Mouse (Mus musculus) kidney, adult 11 months (tissue): ENCODE measurements around the gene Akip1.

ENCODE experiments used
- DNase-seq: peaks from one replicate; pipeline ENCODE4 v3.0.0; 2022

Gene Akip1

DNA sequence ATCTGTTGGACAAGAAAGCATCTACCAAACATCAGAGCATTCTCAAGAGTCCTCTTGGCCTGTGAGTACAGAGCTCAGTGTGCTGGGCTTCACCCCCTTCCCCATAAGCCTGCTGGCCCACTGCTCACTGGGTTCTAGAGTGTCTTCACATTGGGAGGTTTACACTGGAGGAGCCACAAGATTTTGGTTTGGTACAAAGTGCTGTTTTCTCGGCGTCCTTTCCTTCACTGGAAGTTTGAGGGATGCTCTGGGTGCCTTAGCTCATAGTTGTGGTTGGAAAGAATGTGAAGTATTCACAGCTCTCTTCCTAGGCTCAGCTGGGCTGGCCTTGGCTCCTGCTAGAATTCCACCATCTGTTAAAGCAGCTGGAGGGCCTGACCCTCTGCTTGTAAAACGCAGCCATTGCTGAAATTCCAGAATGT is 5.5 kb downstream of the Akip1 start:
- peak; percentile 57 for DNase-seq

DNA sequence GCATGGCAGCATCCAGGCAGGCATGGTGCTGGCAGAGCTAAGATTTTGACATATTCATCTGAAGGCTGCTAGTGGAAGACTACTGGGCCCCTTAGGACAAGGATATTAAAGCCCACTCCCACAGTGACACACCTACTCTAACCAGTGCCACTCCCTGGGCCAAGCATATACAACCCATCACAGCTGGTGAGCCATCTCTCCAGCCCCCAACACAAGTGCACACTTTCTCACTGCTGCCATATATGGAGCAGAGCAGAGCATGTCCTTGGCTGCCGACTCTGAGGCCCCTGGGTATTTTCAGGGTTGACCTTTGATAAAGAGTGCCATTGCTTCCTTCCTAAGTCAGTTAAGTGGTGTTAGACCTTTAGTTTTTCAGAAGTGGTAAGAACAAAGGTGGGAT is 6.6 kb downstream of the Akip1 start:
- no peak for DNase-seq

- DNase-seq = no peak
Measured at GRCm38 (mm10) chr7:109712198-109712597, 8.7 kb downstream of the Akip1 start.

DNA sequence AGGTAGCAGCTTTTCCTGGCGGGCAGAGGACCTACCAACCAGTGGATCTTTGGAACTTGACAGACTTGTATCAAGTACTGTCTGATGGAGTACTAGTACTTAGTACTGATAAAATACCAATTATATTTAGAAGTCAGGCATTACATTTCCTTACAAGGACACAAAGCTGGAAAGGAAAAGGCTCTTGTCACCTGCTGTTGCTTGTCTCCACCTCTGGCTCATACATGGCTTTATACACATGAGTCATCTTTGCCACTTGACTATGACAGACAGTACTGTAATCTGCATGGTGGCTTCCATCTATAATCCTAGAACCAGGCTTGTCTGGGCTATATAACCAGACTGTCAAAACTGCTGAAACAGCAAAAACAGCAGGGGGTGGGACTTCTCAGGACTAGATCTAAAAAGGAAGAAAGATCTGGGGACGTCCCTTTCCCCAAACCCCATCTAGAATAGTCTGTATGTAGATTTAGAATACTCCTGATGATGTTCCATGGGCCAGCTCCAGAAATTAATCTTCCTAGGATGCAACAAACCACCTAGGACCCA is 10.0 kb downstream of the Akip1 start:
- DNase-seq = no peak

GRCm38 (mm10) chr7:109719286-109719685 is 15.8 kb downstream of the Akip1 start:
- DNase-seq = no peak

DNA sequence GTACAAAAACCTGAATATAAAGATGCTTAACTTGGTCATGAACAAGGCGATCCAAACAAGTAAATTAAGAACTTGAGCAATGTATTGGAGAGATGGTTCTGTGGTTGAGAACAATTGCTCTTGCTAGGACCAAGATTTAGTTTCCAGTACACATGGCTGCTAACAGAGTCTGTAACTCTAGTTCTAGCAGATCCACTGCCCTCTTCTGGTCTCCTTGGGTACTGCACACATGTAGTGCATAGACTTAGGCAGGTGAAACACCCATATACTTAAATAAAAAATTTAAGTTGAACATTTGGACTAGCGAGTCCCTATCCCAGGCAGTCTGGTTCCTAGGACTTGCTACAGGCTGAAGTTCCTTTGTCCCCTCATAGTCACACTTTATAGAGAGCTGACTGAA is 19.1 kb downstream of the Akip1 start:
- DNase-seq = no peak

GRCm38 (mm10) chr7:109723114-109723513 is 19.6 kb downstream of the Akip1 start:
- DNase-seq = no peak

GRCm38 (mm10) chr7:109723697-109724096 is 20.2 kb downstream of the Akip1 start, which contains the start of gene BC051019:
BC051019 (minus strand) TSS chr7:109723850.
- DNase-seq = no peak

- no peak for DNase-seq
Measured at GRCm38 (mm10) chr7:109731626-109732025, 28.1 kb downstream of the Akip1 start, which contains the start of gene Ascl3. Ascl3 (minus strand) TSS chr7:109731726.

GRCm38 (mm10) chr7:109734806-109735205 is 31.3 kb downstream of the Akip1 start:
- DNase-seq = peak; percentile 27

DNA sequence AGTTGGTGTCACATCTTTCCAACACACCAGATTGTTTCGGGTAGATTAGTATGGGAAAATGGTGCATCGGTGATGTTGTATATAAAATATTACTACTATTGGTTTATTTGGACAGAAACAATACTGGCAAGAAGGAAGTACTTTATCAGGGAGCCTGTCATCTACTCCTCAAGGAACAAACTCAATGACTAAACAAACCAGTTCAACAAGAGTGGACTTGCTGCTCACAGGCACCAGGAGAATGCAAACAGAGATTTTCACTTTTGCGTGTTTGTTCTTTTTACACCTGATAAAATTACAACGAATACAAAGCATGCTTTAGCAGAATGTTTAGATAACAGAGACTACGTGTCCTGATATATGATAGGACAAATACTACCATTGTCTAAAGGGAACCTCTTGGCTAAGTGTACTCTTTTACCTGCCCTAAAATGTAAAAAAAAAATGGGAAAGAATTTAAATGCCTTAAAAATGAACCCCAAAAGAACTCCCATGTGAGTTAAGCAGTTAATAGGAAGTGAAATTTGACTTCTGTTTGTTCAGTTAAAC is 36.4 kb downstream of the Akip1 start:
- DNase-seq = no peak

- DNase-seq = no peak
Measured at GRCm38 (mm10) chr7:109741060-109741459, 37.6 kb downstream of the Akip1 start.

DNA sequence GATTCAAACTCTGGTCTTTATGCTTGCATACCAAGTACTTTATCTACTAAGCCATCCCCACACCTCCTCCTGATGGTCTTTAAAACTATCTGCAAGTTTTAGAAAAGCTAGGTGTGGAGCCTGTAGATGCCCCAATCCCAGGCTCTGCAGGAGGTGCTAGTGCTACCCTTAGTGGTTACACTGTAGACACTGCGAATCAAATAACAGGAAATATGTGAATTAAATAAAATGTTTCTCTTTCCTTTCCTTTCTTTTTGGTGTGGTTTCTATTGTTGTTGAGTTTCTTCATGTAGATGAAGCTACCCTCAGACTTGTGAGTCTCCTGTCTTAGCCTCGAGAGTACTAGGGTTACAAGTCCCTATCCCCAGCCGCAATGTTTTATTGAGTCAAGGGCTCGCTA is 38.2 kb downstream of the Akip1 start:
- DNase-seq = no peak

DNA sequence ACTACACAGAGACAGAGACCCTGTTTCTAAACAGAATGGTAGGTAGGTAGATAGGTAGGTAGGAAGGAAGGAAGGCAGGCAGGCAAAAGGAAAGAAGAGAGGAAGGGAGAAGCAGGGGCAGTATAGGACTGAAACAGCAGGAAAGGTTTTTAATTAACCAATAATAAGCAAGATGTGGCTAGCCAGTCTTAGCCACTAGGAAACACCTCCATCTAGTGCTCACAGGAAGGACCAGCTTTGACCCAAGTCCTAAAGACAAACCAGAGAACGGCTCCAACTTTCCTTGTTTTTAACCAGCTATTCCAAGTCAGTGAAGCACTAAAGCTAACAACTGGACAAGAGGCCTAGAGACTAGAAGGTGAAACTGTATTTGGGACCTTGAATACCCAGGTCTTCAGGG is 44.3 kb downstream of the Akip1 start:
- no peak for DNase-seq

- DNase-seq = no peak
Measured at GRCm38 (mm10) chr7:109751427-109752007, 48.0 kb downstream of the Akip1 start.

DNA sequence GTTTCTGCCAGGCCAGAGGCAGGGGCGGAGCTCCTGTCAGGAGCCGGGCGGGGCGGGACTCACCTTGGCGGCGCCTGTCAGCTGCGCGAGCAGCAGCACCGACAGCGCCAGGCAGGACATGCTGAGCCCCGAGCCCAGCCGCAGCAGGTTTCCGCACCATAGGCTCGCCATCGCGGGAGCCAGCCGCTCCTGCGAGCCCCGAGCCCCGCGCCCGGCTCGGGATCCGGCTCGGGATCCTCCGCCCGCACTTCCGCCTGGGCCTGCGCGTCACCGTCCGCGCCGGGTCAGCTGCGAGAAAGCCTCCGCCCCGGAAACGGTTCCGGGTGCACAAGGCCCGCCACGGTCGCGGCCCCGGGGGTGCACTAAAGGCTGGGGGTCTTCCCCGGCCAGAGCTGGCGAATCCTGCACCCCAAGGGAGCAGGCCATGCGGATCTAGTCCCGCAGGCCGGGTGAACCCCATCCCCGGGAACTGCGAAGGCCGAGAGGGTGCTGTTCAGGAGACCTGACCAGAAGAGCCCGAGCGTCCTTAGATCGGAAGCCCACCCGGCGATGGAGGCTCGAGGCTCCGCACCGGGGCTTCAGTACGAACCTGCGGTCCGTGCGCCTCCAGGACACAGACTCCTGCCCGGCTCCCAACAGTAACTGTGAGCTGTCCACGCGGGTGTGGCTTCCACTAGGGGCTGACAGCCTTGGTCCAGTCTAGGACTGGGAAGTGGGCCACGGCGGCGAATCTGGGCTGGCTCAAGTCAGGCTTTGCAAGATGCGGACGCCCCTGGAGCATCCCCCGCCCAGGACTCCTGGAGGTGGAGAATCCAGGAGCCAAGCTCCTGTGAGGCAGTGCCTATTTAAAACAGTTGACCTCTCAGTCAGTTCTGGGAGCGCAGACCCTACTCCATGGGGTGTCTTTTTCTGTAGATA is 48.8 kb downstream of the Akip1 start, which contains the start of gene Tmem9b:
Tmem9b (minus strand) TSS at position 868 of the 918 bp plus-strand sequence.
- peak; percentile 76 for DNase-seq

- no peak for DNase-seq
Measured at GRCm38 (mm10) chr7:109754034-109754433, 50.5 kb downstream of the Akip1 start.

DNA sequence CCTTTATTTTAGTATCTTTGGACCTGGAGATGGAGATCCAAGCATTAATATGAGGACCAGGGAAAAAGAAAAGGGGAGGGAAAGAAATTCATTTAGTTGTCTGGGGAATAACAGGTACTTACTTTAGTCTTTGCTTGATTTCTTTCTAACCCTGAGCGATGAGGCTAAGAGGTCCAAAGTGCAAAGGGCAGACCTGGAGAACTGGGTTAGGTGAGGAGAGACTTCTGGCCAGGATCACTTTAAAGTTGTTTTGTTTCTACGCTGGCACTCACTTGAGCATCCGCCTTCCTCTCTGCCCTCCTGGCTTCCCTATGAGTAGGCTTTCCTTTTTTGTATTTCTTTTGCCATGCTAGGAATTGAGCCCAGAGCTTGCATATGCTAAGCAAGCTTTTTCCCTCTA is 52.8 kb downstream of the Akip1 start:
- DNase-seq = peak; percentile 69
